Mouse (Mus musculus) megakaryocyte, embryonic 14.5 days (primary cell): ENCODE measurements at regions not wholly inside any gene's neighbourhood (a gene's known extent, or its start where the extent isn't known, plus 50 kb on each side); places are given as distances from the start of the nearest gene placed in this dataset.

Experiments
- FLI1 ChIP-seq: IDR thresholded peaks from 2 replicates; pipeline ENCODE4 v1.6.1; 2012; ENCODE audit warnings: low read length, inconsistent platforms, mixed read lengths
- GATA1 ChIP-seq: IDR thresholded peaks from 3 replicates; pipeline ENCODE4 v1.6.1; 2012; ENCODE audit warnings: mixed read lengths, low read length, inconsistent platforms, borderline replicate concordance

- TF ChIP-seq GATA1 (no peak), FLI1 (no peak)
These were observed 116.3 kb downstream of the Gja1 start for GRCm38 (mm10) chr10:56493461-56493860.
